Mouse (Mus musculus) heart, adult 2 months (tissue): ENCODE measurements around the gene B2m. TPM values are rescaled to one million over a fixed set of nuclear protein-coding genes. Genes with fewer than 3 reads are reported as not detected.
A peak's percentile ranks its signal among the peaks of the same experiment; 100 is the strongest.

ENCODE experiments used
- DNase-seq, 2 experiments: peaks; one replicate each; pipeline ENCODE4 v3.0.0; 2021
- H3K27ac ChIP-seq: fragments of 200-600 bp; 2 replicates; pipeline ENCODE4 v1.8.1; 2022
- H3K27me3 ChIP-seq: fragments of 200-500 bp; 2 replicates; pipeline ENCODE4 v1.6.1; 2012; ENCODE audit warnings: mild to moderate bottlenecking, low read length, inconsistent platforms, mixed read lengths; ENCODE audit not compliant: control insufficient read depth, insufficient read depth
- H3K36me3 ChIP-seq: fragments of 200-500 bp; 2 replicates; pipeline ENCODE4 v1.6.1; 2012; ENCODE audit warnings: low read length, inconsistent platforms; ENCODE audit not compliant: control insufficient read depth, insufficient read depth
- H3K4me1 ChIP-seq: fragments of 200-500 bp; 2 replicates; pipeline ENCODE4 v1.6.1; 2011; ENCODE audit warnings: low read length; ENCODE audit not compliant: control insufficient read depth, insufficient read depth
- H3K4me3 ChIP-seq: fragments of 200-600 bp; 2 replicates; pipeline ENCODE4 v1.8.1; 2022
- H3K79me2 ChIP-seq: fragments of 200-500 bp; replicated peaks from 2 replicates; pipeline ENCODE4 v1.6.1; 2012; ENCODE audit warnings: mild to moderate bottlenecking, inconsistent platforms, low read length, moderate library complexity, mixed read lengths; ENCODE audit not compliant: control insufficient read depth, insufficient read depth
- H3K9ac ChIP-seq: fragments of 200-500 bp; 2 replicates; pipeline ENCODE4 v1.6.1; 2012; ENCODE audit warnings: low read depth, mild to moderate bottlenecking, control low read depth, inconsistent platforms, low read length, mixed read lengths
- CTCF ChIP-seq: fragments of 200-600 bp; IDR thresholded peaks from 2 replicates; pipeline ENCODE4 v1.8.1; 2022; ENCODE audit warnings: antibody characterized with exemption, mild to moderate bottlenecking, moderate library complexity
- EP300 ChIP-seq: fragments of 200-500 bp; IDR thresholded peaks from 2 replicates; pipeline ENCODE4 v1.6.1; 2011; ENCODE audit warnings: low read depth, low read length, control low read depth; ENCODE audit not compliant: insufficient read depth
- POLR2A ChIP-seq: fragments of 200-500 bp; IDR thresholded peaks from 2 replicates; pipeline ENCODE4 v1.6.1; 2011; ENCODE audit warnings: mild to moderate bottlenecking, low read depth, low read length, control low read depth; ENCODE audit not compliant: insufficient read depth
- WGBS: fragments of 180-500 bp; shearing (Covaris S2); methylation state at CpG from one replicate; pipeline ENCODE4 v1.1.7; 2018; 5-methylcytosine and 5-hydroxymethylcytosine counted together
- intact Hi-C: fragments of 180-260 bp; cut with DNase I; formaldehyde crosslinking; loops from one replicate; pipeline ENCODE4 v1.15.1; 2025
- polyA plus RNA-seq: library from polyadenylated mRNA; depleted of rRNA; stranded (reverse); fragments of >200 nt; gene quantifications from 2 replicates; pipeline ENCODE4 v1.2.3, GENCODE M21; 2012
- total RNA-seq, 2 experiments: library from RNA; stranded (reverse); gene quantifications; 2 replicates each; pipeline ENCODE4 v1.2.3; 2021

B2m gene
- total and polyA plus RNA-seq, 3 experiments, result 201 to 574 (median 240) TPM

GRCm38 (mm10) chr2:122117961-122118958 is 29.2 kb upstream of the B2m start, which contains the start of gene Spg11:
TSS of gene Spg11 (minus strand) at chr2:122118386.
- TF ChIP-seq EP300 (peak; percentile 83; the same call in 1 of the 2 replicates), POLR2A (peak; percentile 95), CTCF (no peak)
- H3K27ac ChIP-seq, result peak within 1 kb of the TSS; percentile 98
- WGBS, result under 1% methylated on average over 47 of the region's 47 CpGs
- intact Hi-C loops, result loop anchor here (1.0 to 5.0 kb wide), 3 partner anchors 30 to 91 kb away; partner anchors contain the start of genes Eif3j1 and Trim69
- H3K9ac ChIP-seq, result peak within 1 kb of the TSS; percentile 92
- DNase-seq, result peak; percentile 98
- H3K4me1 ChIP-seq, result peaks cover 3% of the 10 kb centered on the region
- H3K79me2 ChIP-seq, result no peaks in the 10 kb centered on the region
- peak within 1 kb of the TSS; percentile 96 for H3K4me3 ChIP-seq
- no peaks in the 10 kb centered on the region for H3K27me3 ChIP-seq
- H3K36me3 ChIP-seq, result peaks cover 5% of the 10 kb centered on the region

GRCm38 (mm10) chr2:122125680-122126572 is 21.6 kb upstream of the B2m start:
- H3K4me3 ChIP-seq, result no peak overlapping the region
- H3K27me3 ChIP-seq, result no peaks in the 10 kb centered on the region
- no peaks in the 10 kb centered on the region for H3K79me2 ChIP-seq
- DNase-seq, result no peak
- peaks cover 4% of the 10 kb centered on the region for H3K4me1 ChIP-seq
- TF ChIP-seq POLR2A, result no peak
- no peak for TF ChIP-seq CTCF
- TF ChIP-seq EP300, result no peak
- H3K27ac ChIP-seq, result no peak overlapping the region
- H3K9ac ChIP-seq, result no peak overlapping the region
- 61% methylated on average over 12 of the region's 12 CpGs for WGBS
- intact Hi-C loops, result no loop called here
- H3K36me3 ChIP-seq, result no peaks in the 10 kb centered on the region

GRCm38 (mm10) chr2:122126765-122127347 is 20.6 kb upstream of the B2m start:
- intact Hi-C loops, result no loop called here
- TF ChIP-seq EP300, result no peak
- TF ChIP-seq CTCF, result no peak
- no peak for TF ChIP-seq POLR2A
- no peak for DNase-seq

GRCm38 (mm10) chr2:122127635-122128034 is 19.9 kb upstream of the B2m start:
- Histone ChIP-seq H3K27me3 (no peaks in the 10 kb centered on the region), H3K79me2 (no peaks in the 10 kb centered on the region), H3K9ac (no peak overlapping the region), H3K4me3 (no peak overlapping the region), H3K27ac (no peak overlapping the region), H3K36me3 (no peaks in the 10 kb centered on the region), H3K4me1 (peaks cover 4% of the 10 kb centered on the region)
- intact Hi-C loops, result no loop called here
- 94% methylated on average over 4 of the region's 4 CpGs for WGBS
- TF ChIP-seq POLR2A (no peak), EP300 (no peak), CTCF (no peak)
- DNase-seq, result no peak

More at GRCm38 (mm10) chr2:122126765-122127347, 20.6 kb upstream of the B2m start:
- no peak overlapping the region for H3K4me3 ChIP-seq
- 29% methylated on average over 5 of the region's 5 CpGs for WGBS
- peak overlapping the region; percentile 45; the same call in 1 of the 2 replicates for H3K27ac ChIP-seq
- H3K4me1 ChIP-seq, result peaks cover 4% of the 10 kb centered on the region
- H3K27me3 ChIP-seq, result no peaks in the 10 kb centered on the region
- no peaks in the 10 kb centered on the region for H3K79me2 ChIP-seq
- no peaks in the 10 kb centered on the region for H3K36me3 ChIP-seq
- no peak overlapping the region for H3K9ac ChIP-seq

- TF ChIP-seq POLR2A (no peak), CTCF (no peak), EP300 (no peak)
- Histone ChIP-seq H3K79me2 (no peaks in the 10 kb centered on the region), H3K4me3 (no peak overlapping the region), H3K27ac (no peak overlapping the region), H3K36me3 (no peaks in the 10 kb centered on the region), H3K9ac (no peak overlapping the region), H3K4me1 (peaks cover 3% of the 10 kb centered on the region), H3K27me3 (no peaks in the 10 kb centered on the region)
- 77% methylated on average over 2 of the region's 2 CpGs for WGBS
- DNase-seq, result no peak
- intact Hi-C loops, result no loop called here
Measured at GRCm38 (mm10) chr2:122132078-122132477, 15.4 kb upstream of the B2m start.
